Mouse (Mus musculus) erythroblast, embryonic 14.5 days (primary cell): ENCODE results near the gene Tgif1. TPM values are rescaled to one million over a fixed set of nuclear protein-coding genes. Genes with fewer than 3 reads are reported as not detected.
A peak's percentile ranks its signal among the peaks of the same experiment; 100 is the strongest.
"Not testable (repeated sequence)": the region's sequence is repeated elsewhere in the genome, so short reads cannot be mapped to it uniquely, and the experiment has no call there.

ENCODE experiments used
- H3K27me3 ChIP-seq: 2 replicates; pipeline ENCODE4 v1.6.1; 2012; ENCODE audit warnings: inconsistent platforms; ENCODE audit not compliant: control insufficient read depth
- H3K36me3 ChIP-seq: 2 replicates; pipeline ENCODE4 v1.6.1; 2012; ENCODE audit warnings: mild to moderate bottlenecking, inconsistent platforms; ENCODE audit not compliant: control insufficient read depth
- H3K4me1 ChIP-seq: 2 replicates; pipeline ENCODE4 v1.6.1; 2012; ENCODE audit warnings: inconsistent platforms; ENCODE audit not compliant: control insufficient read depth
- H3K4me3 ChIP-seq: replicated peaks from 2 replicates; pipeline ENCODE3; 2012; ENCODE audit warnings: moderate library complexity, mild to moderate bottlenecking, inconsistent platforms
- H3K9me3 ChIP-seq: 2 replicates; pipeline ENCODE4 v1.6.1; 2012; ENCODE audit warnings: low read length, inconsistent platforms, mixed read lengths; ENCODE audit not compliant: control insufficient read depth
- GATA1 ChIP-seq: IDR thresholded peaks from 2 replicates; pipeline ENCODE4 v1.6.1; 2012; ENCODE audit warnings: low read length, inconsistent platforms, mixed read lengths
- TAL1 ChIP-seq: IDR thresholded peaks from 3 replicates; pipeline ENCODE4 v1.6.1; 2012; ENCODE audit warnings: low read length, inconsistent platforms, mixed read lengths
- polyA plus RNA-seq: library from polyadenylated mRNA; stranded (reverse); fragments of >175 nt; gene quantifications from 2 replicates; pipeline ENCODE4 v1.2.3, GENCODE M21; 2012

Gene Tgif1
- polyA plus RNA-seq, 1 experiment = 0.03 TPM

DNA sequence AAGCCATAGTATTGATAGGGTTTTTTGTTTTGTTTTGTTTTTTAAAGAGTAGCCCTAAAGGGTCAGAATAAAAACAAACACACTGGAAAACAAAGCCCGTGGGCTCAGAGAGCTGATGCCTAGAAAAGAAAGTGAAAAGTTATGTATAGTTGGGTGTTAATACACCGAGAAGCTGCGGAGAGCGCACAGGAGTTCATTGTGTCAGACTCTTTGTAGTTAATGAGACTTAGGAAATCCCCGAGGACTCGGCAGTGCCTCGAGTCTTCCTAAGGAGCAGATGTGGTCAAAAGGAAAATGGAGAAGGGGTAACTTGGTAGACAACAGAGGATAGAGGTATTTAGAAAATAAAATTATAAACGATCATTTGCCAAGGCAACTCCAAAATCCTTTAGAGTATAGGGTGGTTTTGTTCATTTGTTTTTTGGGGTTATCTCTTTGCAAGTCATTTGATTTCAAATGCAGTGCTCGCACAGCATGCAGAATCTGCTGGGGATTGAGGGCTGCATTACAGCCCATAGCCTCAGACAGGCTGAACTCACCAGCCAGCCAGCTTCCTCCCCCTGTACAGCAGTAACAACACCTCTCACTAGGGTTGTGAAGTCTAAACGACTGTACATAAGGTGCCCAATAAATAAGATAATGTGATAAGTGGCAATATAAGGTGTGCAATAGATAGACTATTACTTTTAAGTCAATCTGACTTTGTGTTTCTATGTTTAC lies 18.1 kb downstream of the Tgif1 start:
- Histone ChIP-seq H3K27me3 (peaks cover 31% of the 10 kb centered on the region), H3K9me3 (no peaks in the 10 kb centered on the region), H3K4me1 (no peaks in the 10 kb centered on the region), H3K36me3 (no peaks in the 10 kb centered on the region; the same call in 1 of the 2 replicates), H3K4me3 (peak overlapping the region; percentile 17)
- no peak for TF ChIP-seq TAL1
- no peak for TF ChIP-seq GATA1

DNA sequence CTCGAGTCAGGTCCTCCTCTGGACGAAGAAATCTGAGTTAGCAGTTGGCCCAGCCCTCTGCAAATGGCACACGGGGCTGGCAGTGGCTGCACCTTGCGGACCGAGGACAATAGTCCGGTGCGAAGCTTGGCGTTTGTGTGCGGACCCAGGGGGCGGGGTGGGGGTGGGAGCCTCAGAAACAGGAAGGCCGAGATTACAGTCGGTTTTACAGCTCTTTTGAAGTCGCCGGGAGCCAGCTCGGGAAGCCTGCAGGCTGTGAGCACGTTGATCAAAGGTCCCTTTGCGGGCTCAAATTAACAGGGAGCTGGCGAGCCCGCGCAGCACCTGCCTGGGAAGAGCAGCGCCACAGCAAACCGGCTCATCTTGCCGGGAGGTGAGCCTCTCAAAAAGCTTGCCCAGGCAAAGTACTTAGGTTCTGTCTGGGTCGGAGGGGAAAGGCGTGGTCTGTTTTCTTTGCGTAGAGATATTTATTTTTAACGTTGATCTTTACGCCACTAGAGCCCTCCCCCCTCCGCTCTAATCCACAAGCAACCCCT lies 18.8 kb downstream of the Tgif1 start:
- no peak for TF ChIP-seq TAL1
- TF ChIP-seq GATA1 = no peak
- Histone ChIP-seq H3K27me3 (peaks cover 31% of the 10 kb centered on the region), H3K36me3 (no peaks in the 10 kb centered on the region), H3K9me3 (no peaks in the 10 kb centered on the region), H3K4me3 (peak overlapping the region; percentile 17), H3K4me1 (no peaks in the 10 kb centered on the region)

DNA sequence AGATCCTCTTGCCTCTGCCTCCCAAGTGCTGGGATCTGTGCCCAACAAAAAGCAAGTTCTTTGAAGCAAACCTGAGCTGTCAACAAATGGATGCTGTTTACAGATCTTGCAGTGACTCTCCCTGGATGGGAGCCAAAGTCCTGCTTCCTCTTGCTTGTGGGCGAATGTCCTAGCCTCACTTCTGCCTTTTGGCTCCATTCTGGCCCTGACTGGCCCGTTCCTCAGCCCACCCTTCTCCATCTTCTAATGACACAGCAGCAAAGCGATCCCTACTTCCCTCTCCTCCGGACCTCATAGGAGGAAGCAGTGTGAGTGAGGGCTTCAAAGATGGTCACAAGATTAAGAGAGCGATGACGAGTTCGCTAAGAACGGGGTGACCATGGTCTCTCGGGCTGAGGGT lies 20.8 kb downstream of the Tgif1 start:
- Histone ChIP-seq H3K4me3 (no peak overlapping the region), H3K27me3 (peaks cover 31% of the 10 kb centered on the region), H3K9me3 (no peaks in the 10 kb centered on the region), H3K4me1 (no peaks in the 10 kb centered on the region), H3K36me3 (no peaks in the 10 kb centered on the region)
- no peak for TF ChIP-seq GATA1
- TF ChIP-seq TAL1 = no peak

DNA sequence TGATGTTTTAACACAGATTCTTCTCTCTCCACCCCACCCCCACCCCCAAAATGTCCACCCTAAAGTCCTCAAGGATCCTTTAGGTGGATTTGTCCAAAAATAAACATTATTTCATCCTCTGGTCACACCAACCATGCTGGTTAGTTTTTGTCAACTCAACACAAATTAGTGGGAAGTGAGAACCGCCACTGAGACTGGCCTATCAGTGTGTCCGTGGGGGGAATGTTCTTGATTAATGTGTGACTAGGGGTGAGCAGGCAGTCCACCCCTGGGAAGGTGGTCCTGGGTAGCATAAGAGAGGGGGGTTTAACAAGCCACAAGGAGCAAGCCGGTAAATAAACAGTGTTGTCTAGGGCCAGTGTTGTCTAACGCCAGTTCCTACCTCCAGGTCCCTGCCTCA lies 21.8 kb downstream of the Tgif1 start:
- Histone ChIP-seq H3K36me3 (no peaks in the 10 kb centered on the region), H3K4me3 (no peak overlapping the region), H3K27me3 (peaks cover 29% of the 10 kb centered on the region), H3K9me3 (no peaks in the 10 kb centered on the region), H3K4me1 (no peaks in the 10 kb centered on the region)
- no peak for TF ChIP-seq GATA1
- TF ChIP-seq TAL1 = no peak

DNA sequence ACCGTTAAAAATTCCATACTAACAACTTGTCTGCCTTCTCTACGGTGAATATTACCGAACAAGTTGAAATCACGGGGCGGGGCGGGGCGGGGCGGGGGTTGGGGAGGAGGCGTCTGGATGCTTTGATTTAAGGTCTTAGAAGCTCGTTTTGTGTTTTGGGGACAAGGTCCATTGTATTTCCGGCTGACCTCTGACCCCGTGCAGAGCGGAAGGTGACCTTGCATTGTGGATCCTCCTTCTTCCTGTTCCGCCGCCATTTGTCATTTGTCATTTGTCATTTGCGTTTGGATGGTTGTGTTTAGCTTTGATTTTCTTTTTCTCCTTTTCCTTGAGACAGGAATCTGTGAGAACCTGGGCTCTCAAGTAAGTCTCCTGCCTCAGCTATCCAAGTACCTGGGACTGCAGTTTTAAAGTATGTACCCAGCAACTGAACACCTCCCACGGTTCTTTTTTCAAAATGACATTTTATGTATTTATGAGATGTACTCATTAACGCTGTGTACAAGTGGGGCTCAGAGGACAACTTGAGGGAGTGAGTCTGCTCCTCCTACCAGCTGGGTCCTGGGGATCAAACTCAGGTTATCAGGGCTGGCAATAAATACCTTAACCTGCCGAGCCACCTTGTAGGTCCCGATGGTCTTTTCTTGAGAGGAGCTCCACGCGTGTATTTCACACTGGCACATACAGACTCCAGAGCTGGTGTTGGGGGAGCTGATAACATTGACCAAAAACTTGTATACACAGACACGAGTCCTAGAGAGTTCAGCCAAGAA lies 23.2 kb downstream of the Tgif1 start:
- Histone ChIP-seq H3K27me3 (peaks cover 22% of the 10 kb centered on the region), H3K9me3 (no peaks in the 10 kb centered on the region), H3K4me3 (no peak overlapping the region), H3K4me1 (no peaks in the 10 kb centered on the region), H3K36me3 (no peaks in the 10 kb centered on the region)
- TF ChIP-seq GATA1 = no peak
- no peak for TF ChIP-seq TAL1

DNA sequence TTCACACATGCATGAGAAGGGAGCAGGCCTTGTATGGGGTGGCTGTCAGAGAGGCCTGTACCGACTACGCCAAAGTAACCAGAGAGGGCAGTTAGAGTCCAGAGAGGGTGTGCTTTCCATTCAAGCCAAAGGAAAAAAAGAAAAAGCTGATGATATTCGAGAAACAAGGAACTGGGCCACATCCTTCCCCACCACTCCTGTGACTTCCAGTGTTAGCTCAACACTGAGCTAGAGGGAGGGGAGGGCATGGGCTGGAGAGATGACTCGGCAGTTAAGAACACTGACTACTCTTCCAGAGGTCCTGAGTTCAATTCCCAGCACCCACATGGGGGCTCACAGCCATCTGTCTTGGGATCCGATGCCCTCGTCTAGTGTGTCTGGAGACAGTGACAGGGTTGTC lies 24.1 kb downstream of the Tgif1 start:
- no peaks in the 10 kb centered on the region for H3K9me3 ChIP-seq
- H3K36me3 ChIP-seq = no peaks in the 10 kb centered on the region
- TF ChIP-seq GATA1 (no peak), TAL1 (no peak)
- no peaks in the 10 kb centered on the region for H3K4me1 ChIP-seq
- H3K4me3 ChIP-seq = no peak overlapping the region
- H3K27me3 ChIP-seq = peaks cover 13% of the 10 kb centered on the region

DNA sequence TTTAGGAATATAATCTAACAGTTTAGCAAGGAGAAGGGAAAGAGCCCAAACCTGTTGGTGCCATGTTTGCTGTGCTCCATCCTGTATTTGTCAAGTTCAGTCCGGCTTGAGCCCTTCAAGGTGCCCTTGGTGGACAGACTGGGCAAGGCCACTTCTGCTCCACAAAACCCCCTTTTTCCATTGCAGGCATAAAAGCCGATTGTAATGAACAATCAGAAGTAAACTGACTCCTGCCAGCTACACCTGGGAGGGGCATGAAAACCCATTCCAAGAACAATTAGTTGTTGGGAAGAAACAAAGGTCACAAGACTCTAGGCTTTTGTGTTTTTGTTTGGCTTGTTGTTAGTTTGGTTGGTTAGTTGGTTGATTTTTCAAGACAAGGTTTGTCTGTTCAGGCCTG lies 24.8 kb downstream of the Tgif1 start:
- no peaks in the 10 kb centered on the region for H3K36me3 ChIP-seq
- H3K27me3 ChIP-seq = peaks cover 9% of the 10 kb centered on the region
- H3K4me1 ChIP-seq = no peaks in the 10 kb centered on the region
- TF ChIP-seq GATA1 (no peak), TAL1 (no peak)
- no peak overlapping the region for H3K4me3 ChIP-seq
- H3K9me3 ChIP-seq = no peaks in the 10 kb centered on the region

DNA sequence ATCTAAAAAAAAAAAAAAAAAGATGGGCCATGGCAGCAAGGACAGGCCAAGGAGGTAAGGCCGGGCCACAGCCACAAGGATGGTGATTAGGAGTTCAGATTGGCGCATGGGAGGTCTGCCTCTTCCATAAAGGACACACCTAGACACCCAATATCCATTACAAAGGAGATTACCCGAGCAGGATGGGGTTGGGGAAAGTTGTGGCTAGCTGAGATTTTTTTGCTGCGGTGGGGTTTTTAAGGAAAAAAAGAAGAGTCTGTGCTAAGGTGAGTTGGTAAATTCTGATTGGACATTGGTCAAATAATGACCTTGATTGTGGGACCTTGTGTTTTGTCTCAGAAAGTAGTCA lies 25.2 kb downstream of the Tgif1 start:
- H3K4me3 ChIP-seq = no peak overlapping the region
- TF ChIP-seq TAL1 (no peak), GATA1 (no peak)
- peaks cover 6% of the 10 kb centered on the region for H3K27me3 ChIP-seq
- H3K4me1 ChIP-seq = no peaks in the 10 kb centered on the region
- no peaks in the 10 kb centered on the region for H3K36me3 ChIP-seq
- H3K9me3 ChIP-seq = no peaks in the 10 kb centered on the region

DNA sequence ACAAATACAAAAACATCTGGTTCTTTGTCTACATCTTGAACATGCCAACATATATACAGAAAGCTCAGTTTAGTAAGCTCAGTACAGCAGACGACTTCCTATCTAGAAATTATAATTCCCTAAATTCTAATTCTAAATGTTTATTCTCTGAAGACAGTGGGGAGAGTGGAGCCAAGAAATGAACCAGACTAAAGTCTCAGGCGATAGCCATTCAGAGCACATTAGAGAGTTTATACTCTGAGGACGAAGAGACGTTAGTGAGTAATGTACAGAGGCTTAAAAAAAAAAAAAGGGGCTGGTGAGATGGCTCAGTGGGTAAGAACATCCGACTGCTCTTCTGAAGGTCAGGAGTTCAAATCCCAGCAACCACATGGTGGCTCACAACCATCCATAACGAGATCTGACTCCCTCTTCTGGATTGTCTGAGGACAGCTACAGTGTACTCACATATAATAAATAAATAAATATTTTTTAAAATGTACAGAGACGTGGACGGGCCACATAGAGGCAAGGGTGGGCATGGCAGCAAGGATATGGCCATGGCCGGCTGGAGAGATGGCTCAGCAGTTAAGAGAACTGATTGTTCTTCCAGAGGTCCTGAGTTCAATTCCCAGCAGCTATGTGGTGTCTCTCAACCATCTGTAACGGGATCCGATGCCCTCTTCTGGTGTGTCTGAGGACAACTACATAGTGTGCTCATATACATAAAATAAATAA lies 25.7 kb downstream of the Tgif1 start:
- H3K36me3 ChIP-seq, H3K4me1 ChIP-seq, H3K4me3 ChIP-seq, H3K27me3 ChIP-seq, H3K9me3 ChIP-seq: not testable (repeated sequence)
